Mouse (Mus musculus): ENCODE measurements at regions not wholly inside any gene's neighbourhood (a gene's known extent, or its start where the extent isn't known, plus 50 kb on each side); places are given as distances from the start of the nearest gene placed in this dataset.
A peak's percentile ranks its signal among the peaks of the same experiment; 100 is the strongest.

- ATAC-seq (ENCODE audit: low FRiP score) (no peak), DNase-seq (ENCODE audit: low spot score, missing footprints) (peak; percentile 56)
- Histone ChIP-seq H3K4me3 (ENCODE audit: low read depth, low read length) (no peak overlapping the region), H3K9me3 (ENCODE audit: control insufficient read depth, low read length) (no peaks in the 10 kb centered on the region), H3K36me3 (ENCODE audit: control insufficient read depth, insufficient read depth, low read length) (no peaks in the 10 kb centered on the region), H3K27me3 (ENCODE audit: control insufficient read depth, insufficient read depth, low read length) (no peaks in the 10 kb centered on the region), H3K9ac (ENCODE audit: low read length) (no peak overlapping the region), H3K4me2 (no peak overlapping the region), H3K27ac (ENCODE audit: low read depth, low read length) (no peak overlapping the region), H3K4me1 (ENCODE audit: control insufficient read depth, insufficient read depth, low read length) (no peaks in the 10 kb centered on the region)
- WGBS = 88% methylated on average over 7 of the region's 7 CpGs
Observed at GRCm38 (mm10) chr17:48789846-48790245, 142.3 kb upstream of the Lrfn2 start.

- Histone ChIP-seq H3K4me1 (ENCODE audit: control insufficient read depth, insufficient read depth, low read length) (no peaks in the 10 kb centered on the region), H3K4me2 (no peak overlapping the region), H3K27me3 (ENCODE audit: control insufficient read depth, insufficient read depth, low read length) (no peaks in the 10 kb centered on the region), H3K36me3 (ENCODE audit: control insufficient read depth, insufficient read depth, low read length) (no peaks in the 10 kb centered on the region), H3K9ac (ENCODE audit: low read length) (no peak overlapping the region), H3K9me3 (ENCODE audit: control insufficient read depth, low read length) (no peaks in the 10 kb centered on the region), H3K27ac (ENCODE audit: low read depth, low read length) (no peak overlapping the region), H3K4me3 (ENCODE audit: low read depth, low read length) (no peak overlapping the region)
- no peak for ATAC-seq (ENCODE audit: low FRiP score)
- 67% methylated on average over 6 of the region's 6 CpGs for WGBS
- peak; percentile 75 for DNase-seq (ENCODE audit: low spot score, missing footprints)
Observed at GRCm38 (mm10) chr17:48790526-48790925, 141.7 kb upstream of the Lrfn2 start.

GRCm38 (mm10) chr17:48792954-48793353, 139.2 kb upstream of the Lrfn2 start:
- no peak for DNase-seq (ENCODE audit: low spot score, missing footprints)
- no peaks in the 10 kb centered on the region for H3K4me1 ChIP-seq (ENCODE audit: control insufficient read depth, insufficient read depth, low read length)
- H3K36me3 ChIP-seq (ENCODE audit: control insufficient read depth, insufficient read depth, low read length) = no peaks in the 10 kb centered on the region
- H3K27ac ChIP-seq (ENCODE audit: low read depth, low read length) = no peak overlapping the region
- H3K9ac ChIP-seq (ENCODE audit: low read length) = no peak overlapping the region
- H3K4me2 ChIP-seq = no peak overlapping the region
- no peaks in the 10 kb centered on the region for H3K27me3 ChIP-seq (ENCODE audit: control insufficient read depth, insufficient read depth, low read length)
- no peaks in the 10 kb centered on the region for H3K9me3 ChIP-seq (ENCODE audit: control insufficient read depth, low read length)
- no peak overlapping the region for H3K4me3 ChIP-seq (ENCODE audit: low read depth, low read length)
- no peak for ATAC-seq (ENCODE audit: low FRiP score)
- 86% methylated on average over 5 of the region's 5 CpGs for WGBS

GRCm38 (mm10) chr17:48795773-48796172, 136.4 kb upstream of the Lrfn2 start:
- no peak overlapping the region for H3K4me3 ChIP-seq (ENCODE audit: low read depth, low read length)
- no peaks in the 10 kb centered on the region for H3K9me3 ChIP-seq (ENCODE audit: control insufficient read depth, low read length)
- H3K4me2 ChIP-seq = no peak overlapping the region
- no peak overlapping the region for H3K27ac ChIP-seq (ENCODE audit: low read depth, low read length)
- no peaks in the 10 kb centered on the region for H3K36me3 ChIP-seq (ENCODE audit: control insufficient read depth, insufficient read depth, low read length)
- no peaks in the 10 kb centered on the region for H3K4me1 ChIP-seq (ENCODE audit: control insufficient read depth, insufficient read depth, low read length)
- no peaks in the 10 kb centered on the region for H3K27me3 ChIP-seq (ENCODE audit: control insufficient read depth, insufficient read depth, low read length)
- no peak overlapping the region for H3K9ac ChIP-seq (ENCODE audit: low read length)
- 81% methylated on average over 5 of the region's 5 CpGs for WGBS
- DNase-seq (ENCODE audit: low spot score, missing footprints) (no peak), ATAC-seq (ENCODE audit: low FRiP score) (no peak)

- Histone ChIP-seq H3K9ac (ENCODE audit: low read length) (no peak overlapping the region), H3K36me3 (ENCODE audit: control insufficient read depth, insufficient read depth, low read length) (no peaks in the 10 kb centered on the region), H3K9me3 (ENCODE audit: control insufficient read depth, low read length) (no peaks in the 10 kb centered on the region), H3K27me3 (ENCODE audit: control insufficient read depth, insufficient read depth, low read length) (no peaks in the 10 kb centered on the region), H3K4me2 (no peak overlapping the region), H3K4me3 (ENCODE audit: low read depth, low read length) (no peak overlapping the region), H3K4me1 (ENCODE audit: control insufficient read depth, insufficient read depth, low read length) (no peaks in the 10 kb centered on the region), H3K27ac (ENCODE audit: low read depth, low read length) (no peak overlapping the region)
- peak; percentile 31 for DNase-seq (ENCODE audit: low spot score, missing footprints)
- no peak for ATAC-seq (ENCODE audit: low FRiP score)
- WGBS = 80% methylated on average over 3 of the region's 3 CpGs
Observed at GRCm38 (mm10) chr17:48798196-48798595, 134.0 kb upstream of the Lrfn2 start.

GRCm38 (mm10) chr17:48802673-48803072, 129.5 kb upstream of the Lrfn2 start:
- H3K9ac ChIP-seq (ENCODE audit: low read length) = no peak overlapping the region
- 71% methylated on average over 7 of the region's 7 CpGs for WGBS
- no peaks in the 10 kb centered on the region for H3K4me1 ChIP-seq (ENCODE audit: control insufficient read depth, insufficient read depth, low read length)
- ATAC-seq (ENCODE audit: low FRiP score) (no peak), DNase-seq (ENCODE audit: low spot score, missing footprints) (no peak)
- H3K4me2 ChIP-seq = no peak overlapping the region
- no peaks in the 10 kb centered on the region for H3K36me3 ChIP-seq (ENCODE audit: control insufficient read depth, insufficient read depth, low read length)
- H3K27me3 ChIP-seq (ENCODE audit: control insufficient read depth, insufficient read depth, low read length) = no peaks in the 10 kb centered on the region
- no peak overlapping the region for H3K4me3 ChIP-seq (ENCODE audit: low read depth, low read length)
- H3K9me3 ChIP-seq (ENCODE audit: control insufficient read depth, low read length) = no peaks in the 10 kb centered on the region
- no peak overlapping the region for H3K27ac ChIP-seq (ENCODE audit: low read depth, low read length)

GRCm38 (mm10) chr17:48807905-48808304, 124.3 kb upstream of the Lrfn2 start:
- no peak overlapping the region for H3K27ac ChIP-seq (ENCODE audit: low read depth, low read length)
- no peaks in the 10 kb centered on the region for H3K27me3 ChIP-seq (ENCODE audit: control insufficient read depth, insufficient read depth, low read length)
- H3K36me3 ChIP-seq (ENCODE audit: control insufficient read depth, insufficient read depth, low read length) = no peaks in the 10 kb centered on the region
- no peak overlapping the region for H3K4me3 ChIP-seq (ENCODE audit: low read depth, low read length)
- ATAC-seq (ENCODE audit: low FRiP score) (no peak), DNase-seq (ENCODE audit: low spot score, missing footprints) (peak; percentile 74)
- H3K4me2 ChIP-seq = no peak overlapping the region
- 0 out of 2 replicates have a peak, but pooled peaks cover 2% of the 10 kb centered on the region for H3K4me1 ChIP-seq (ENCODE audit: control insufficient read depth, insufficient read depth, low read length)
- H3K9ac ChIP-seq (ENCODE audit: low read length) = no peak overlapping the region
- WGBS = 71% methylated on average over 3 of the region's 3 CpGs
- no peaks in the 10 kb centered on the region for H3K9me3 ChIP-seq (ENCODE audit: control insufficient read depth, low read length)

GRCm38 (mm10) chr17:48814753-48815504, 117.2 kb upstream of the Lrfn2 start:
- Histone ChIP-seq H3K4me1 (ENCODE audit: control insufficient read depth, insufficient read depth, low read length) (peaks cover 13% of the 10 kb centered on the region), H3K27ac (ENCODE audit: low read depth, low read length) (no peak overlapping the region), H3K4me2 (no peak overlapping the region), H3K27me3 (ENCODE audit: control insufficient read depth, insufficient read depth, low read length) (no peaks in the 10 kb centered on the region), H3K36me3 (ENCODE audit: control insufficient read depth, insufficient read depth, low read length) (no peaks in the 10 kb centered on the region), H3K9ac (ENCODE audit: low read length) (no peak overlapping the region), H3K4me3 (ENCODE audit: low read depth, low read length) (no peak overlapping the region), H3K9me3 (ENCODE audit: control insufficient read depth, low read length) (no peaks in the 10 kb centered on the region)
- DNase-seq (ENCODE audit: low spot score, missing footprints) (peak; percentile 90), ATAC-seq (ENCODE audit: low FRiP score) (peak; percentile 90)
- 39% methylated on average over 15 of the region's 15 CpGs for WGBS

GRCm38 (mm10) chr17:48816588-48817324, 115.4 kb upstream of the Lrfn2 start:
- Histone ChIP-seq H3K4me3 (ENCODE audit: low read depth, low read length) (no peak overlapping the region), H3K36me3 (ENCODE audit: control insufficient read depth, insufficient read depth, low read length) (no peaks in the 10 kb centered on the region), H3K27me3 (ENCODE audit: control insufficient read depth, insufficient read depth, low read length) (no peaks in the 10 kb centered on the region), H3K27ac (ENCODE audit: low read depth, low read length) (no peak overlapping the region), H3K4me2 (no peak overlapping the region), H3K4me1 (ENCODE audit: control insufficient read depth, insufficient read depth, low read length) (peaks cover 13% of the 10 kb centered on the region), H3K9me3 (ENCODE audit: control insufficient read depth, low read length) (no peaks in the 10 kb centered on the region), H3K9ac (ENCODE audit: low read length) (no peak overlapping the region)
- peak; percentile 77 for DNase-seq (ENCODE audit: low spot score, missing footprints)
- ATAC-seq (ENCODE audit: low FRiP score) = no peak
- WGBS = 75% methylated on average over 9 of the region's 9 CpGs

All from midbrain, embryonic 11.5 days (tissue).